Mouse (Mus musculus) v-Abl transformed pro-B cells (cell line): ENCODE results near the gene Pde2a.

Source experiments
- in situ Hi-C, 2 experiments: fragments of 400-800 bp; cut with MboI; formaldehyde crosslinking; loops; one replicate each; pipeline ENCODE4 v1.15.1; 2025; ENCODE audit not compliant: unreplicated experiment in 2 of 2

Gene Pde2a

GRCm38 (mm10) chr7:101421529-101421928, at the start of gene Pde2a:
Gene Pde2a (plus strand): TSS chr7:101421691.
- in situ Hi-C loops: loop anchor here in 1 of 2 experiments (25.0 kb wide), 1 partner anchor 666 kb away; the partner anchor contains the start of gene Trpc2

GRCm38 (mm10) chr7:101373082-101373481, 48.4 kb upstream of the Pde2a start:
- in situ Hi-C loops: loop anchor here (5.0 to 10.0 kb wide), 3 partner anchors 61 to 388 kb away; no protein-coding TSS in a partner anchor

- in situ Hi-C loops: loop anchor here (5.0 to 10.0 kb wide), 3 partner anchors 62 to 389 kb away; no protein-coding TSS in a partner anchor
Measured at GRCm38 (mm10) chr7:101374155-101374554, 47.3 kb upstream of the Pde2a start.

- in situ Hi-C loops: loop anchor here (5.0 to 10.0 kb wide), 3 partner anchors 145 to 392 kb away; no protein-coding TSS in a partner anchor
Measured at GRCm38 (mm10) chr7:101376701-101377340, 44.7 kb upstream of the Pde2a start.

GRCm38 (mm10) chr7:101377741-101378262, 43.7 kb upstream of the Pde2a start:
- in situ Hi-C loops: loop anchor here (5.0 to 10.0 kb wide), 3 partner anchors 146 to 393 kb away; no protein-coding TSS in a partner anchor

GRCm38 (mm10) chr7:101378285-101378684, 43.2 kb upstream of the Pde2a start:
- in situ Hi-C loops: loop anchor here (5.0 to 10.0 kb wide), 3 partner anchors 146 to 393 kb away; no protein-coding TSS in a partner anchor

- in situ Hi-C loops: loop anchor here (5.0 to 10.0 kb wide), 3 partner anchors 147 to 394 kb away; no protein-coding TSS in a partner anchor
Measured at GRCm38 (mm10) chr7:101378796-101379465, 42.6 kb upstream of the Pde2a start.

GRCm38 (mm10) chr7:101379732-101380131, 41.8 kb upstream of the Pde2a start:
- in situ Hi-C loops: loop anchor here (5.0 to 10.0 kb wide), 3 partner anchors 147 to 395 kb away; no protein-coding TSS in a partner anchor

GRCm38 (mm10) chr7:101381512-101381911, 40.0 kb upstream of the Pde2a start:
- in situ Hi-C loops: no loop called here

GRCm38 (mm10) chr7:101382378-101382777, 39.1 kb upstream of the Pde2a start:
- in situ Hi-C loops: no loop called here

- in situ Hi-C loops: no loop called here
Measured at GRCm38 (mm10) chr7:101383756-101384155, 37.7 kb upstream of the Pde2a start.

- in situ Hi-C loops: no loop called here
Measured at GRCm38 (mm10) chr7:101384931-101385330, 36.6 kb upstream of the Pde2a start.

- in situ Hi-C loops: no loop called here
Measured at GRCm38 (mm10) chr7:101385331-101385733, 36.2 kb upstream of the Pde2a start.

- in situ Hi-C loops: no loop called here
Measured at GRCm38 (mm10) chr7:101385866-101386452, 35.5 kb upstream of the Pde2a start.

GRCm38 (mm10) chr7:101389256-101389655, 32.2 kb upstream of the Pde2a start:
- in situ Hi-C loops: no loop called here

GRCm38 (mm10) chr7:101391909-101392479, 29.5 kb upstream of the Pde2a start:
- in situ Hi-C loops: no loop called here

GRCm38 (mm10) chr7:101393015-101393414, 28.5 kb upstream of the Pde2a start:
- in situ Hi-C loops: no loop called here

GRCm38 (mm10) chr7:101393694-101394504, 27.6 kb upstream of the Pde2a start:
- in situ Hi-C loops: no loop called here

GRCm38 (mm10) chr7:101394569-101394968, 26.9 kb upstream of the Pde2a start:
- in situ Hi-C loops: no loop called here

- in situ Hi-C loops: no loop called here
Measured at GRCm38 (mm10) chr7:101395471-101395870, 26.0 kb upstream of the Pde2a start.
